Mouse (Mus musculus): ENCODE results near the gene Trim33. TPM values are rescaled to one million over a fixed set of nuclear protein-coding genes. Genes with fewer than 3 reads are reported as not detected.

The Trim33 gene
- polyA plus RNA-seq (2015; fragmentation: Nextera tagmentation; extraction: Ambion mirVana), result 14.9 and 17.7 TPM in 2 replicates

DNA sequence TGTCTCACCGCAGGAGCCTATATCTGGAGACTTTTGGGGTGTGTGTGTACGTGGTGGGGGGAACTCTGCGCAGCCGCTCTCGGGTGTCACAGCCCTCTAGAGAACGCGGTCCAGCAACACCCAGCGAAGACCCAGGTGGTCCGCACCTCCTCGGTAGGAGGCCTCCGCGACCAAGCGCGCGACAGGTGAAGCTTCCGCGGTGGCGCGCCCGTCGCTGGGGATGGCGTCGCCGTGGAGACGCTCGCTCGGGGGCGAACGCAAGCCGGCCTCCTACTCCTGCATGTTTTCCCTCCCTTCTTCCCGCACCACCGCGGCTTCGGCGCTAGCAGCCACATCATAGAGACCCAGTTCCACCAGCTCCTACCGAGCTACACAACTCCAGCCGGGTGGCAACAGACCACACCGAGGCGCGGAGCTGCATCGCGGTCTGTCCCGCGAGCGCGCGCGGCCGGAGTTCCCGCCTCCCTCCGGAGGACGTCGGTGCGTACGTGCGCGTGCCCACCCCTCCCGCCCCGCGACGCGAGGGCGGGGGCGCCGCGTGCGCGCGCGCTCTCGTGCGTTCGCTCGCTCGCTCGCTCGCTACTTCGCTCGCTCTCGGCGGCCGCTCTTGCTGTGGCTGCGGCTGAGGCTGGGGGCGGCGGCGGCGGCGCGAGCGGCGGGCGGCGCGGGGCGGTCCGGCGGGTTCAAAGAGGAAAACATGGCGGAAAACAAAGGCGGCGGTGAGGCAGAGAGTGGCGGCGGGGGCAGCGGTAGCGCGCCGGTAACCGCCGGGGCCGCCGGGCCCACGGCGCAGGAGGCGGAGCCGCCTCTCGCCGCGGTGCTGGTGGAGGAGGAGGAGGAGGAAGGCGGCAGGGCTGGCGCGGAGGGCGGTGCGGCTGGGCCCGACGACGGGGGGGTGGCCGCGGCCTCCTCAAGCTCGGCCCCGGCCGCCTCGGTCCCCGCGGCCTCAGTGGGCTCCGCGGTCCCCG, at the start of gene Trim33:
Gene Trim33, plus strand, starts transcription at position 112 of the 968 bp plus-strand sequence.

Other genes starting within 250 kb of the Trim33 start
- 53.1 and 56.2 TPM in 2 replicates for gene Nras, start 221.0 kb upstream of the Trim33 start, polyA plus RNA-seq (2015; fragmentation: Nextera tagmentation; extraction: Ambion mirVana)
- gene Ampd1, start 205.3 kb upstream of the Trim33 start, polyA plus RNA-seq (2015; fragmentation: Nextera tagmentation; extraction: Ambion mirVana), result 0.09 TPM in 1 of 2 replicates, not detected in the other
- 0.97 and 1.1 TPM in 2 replicates for gene Dennd2c, start 176.7 kb upstream of the Trim33 start, polyA plus RNA-seq (2015; fragmentation: Nextera tagmentation; extraction: Ambion mirVana)
- 168 TPM in 2 replicates for gene Bcas2, start 107.6 kb upstream of the Trim33 start, polyA plus RNA-seq (2015; fragmentation: Nextera tagmentation; extraction: Ambion mirVana)

Data from neural tube, postnatal 0 days (tissue).